Mouse (Mus musculus): ENCODE measurements around the gene Soat2.
A peak's percentile ranks its signal among the peaks of the same experiment; 100 is the strongest.

The Soat2 gene

DNA sequence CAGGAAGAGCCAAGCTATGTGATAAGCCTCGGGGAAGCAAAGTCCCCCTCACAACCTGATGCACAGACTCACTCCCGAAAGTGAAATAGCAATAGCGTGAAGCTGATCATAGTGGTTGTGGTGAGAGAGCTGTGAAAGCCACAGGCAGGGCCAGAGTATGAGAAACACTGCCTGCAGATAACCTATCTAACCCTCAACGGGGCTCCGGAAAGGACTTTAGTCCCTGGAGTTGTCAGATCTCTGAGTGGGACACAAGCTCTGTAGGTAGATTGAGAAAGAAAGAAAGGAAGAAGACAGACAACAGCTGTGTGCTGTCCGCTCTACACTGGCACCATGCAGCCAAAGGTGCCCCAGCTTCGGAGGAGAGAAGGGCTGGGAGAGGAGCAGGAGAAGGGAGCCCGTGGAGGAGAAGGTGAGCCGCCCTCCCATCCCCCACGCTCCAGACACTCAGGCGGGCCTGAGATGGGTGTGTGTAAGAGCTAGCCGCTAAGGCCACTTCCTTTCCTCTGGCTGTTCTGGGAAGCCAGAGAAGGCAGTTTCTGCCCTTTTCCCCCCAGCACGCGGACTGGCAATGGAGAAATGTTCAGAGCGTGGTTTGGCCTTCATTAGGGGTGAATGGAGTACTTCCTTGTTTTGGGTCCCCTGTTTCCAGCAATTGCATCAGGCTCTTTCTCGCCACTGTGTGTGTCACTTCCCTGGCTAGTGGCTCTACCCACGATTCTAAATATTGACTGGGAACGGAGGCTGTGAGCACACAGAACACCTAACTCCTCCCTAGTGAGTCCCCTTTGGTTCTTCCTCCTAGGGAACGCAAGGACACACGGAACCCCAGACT is at the start of gene Soat2:
Gene Soat2, plus strand, starts transcription at position 226 of the 835 bp plus-strand sequence.
- DNase-seq (ENCODE audit: low spot score), result peak; percentile 35

DNA sequence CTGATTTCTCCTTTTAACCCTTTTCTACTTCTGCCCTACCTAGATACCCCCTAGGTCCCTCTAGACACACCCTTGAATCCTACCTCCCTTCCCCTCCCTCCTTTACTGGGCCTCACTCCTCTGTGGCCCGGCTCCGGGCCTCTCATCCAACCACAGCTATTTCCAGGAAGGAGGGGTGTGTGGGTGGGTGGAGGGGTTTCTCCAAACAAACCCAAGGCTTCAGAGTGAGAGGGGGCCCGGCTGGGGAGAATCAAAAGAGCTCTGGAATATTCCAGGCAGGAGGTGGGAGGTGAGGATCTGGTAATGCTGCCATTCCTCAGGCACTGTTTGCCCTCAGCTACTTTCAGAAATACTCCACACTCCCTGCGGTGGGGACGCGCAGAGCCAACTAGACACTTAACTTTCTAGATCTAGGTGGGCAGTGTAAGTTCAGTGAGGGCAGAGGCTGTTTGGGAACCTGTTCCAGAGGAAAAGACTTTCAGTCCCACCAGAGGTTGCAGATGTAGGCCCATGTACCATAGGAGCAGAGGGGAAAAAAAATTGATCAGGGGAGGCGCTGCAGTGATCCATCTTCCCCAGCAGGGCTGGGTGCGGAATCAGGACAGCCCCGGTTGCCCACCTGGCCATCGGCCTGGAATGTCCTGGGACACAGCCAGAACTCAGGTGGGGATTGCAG is 49.2 kb upstream of the Soat2 start:
- no peak for DNase-seq (ENCODE audit: low spot score)

DNA sequence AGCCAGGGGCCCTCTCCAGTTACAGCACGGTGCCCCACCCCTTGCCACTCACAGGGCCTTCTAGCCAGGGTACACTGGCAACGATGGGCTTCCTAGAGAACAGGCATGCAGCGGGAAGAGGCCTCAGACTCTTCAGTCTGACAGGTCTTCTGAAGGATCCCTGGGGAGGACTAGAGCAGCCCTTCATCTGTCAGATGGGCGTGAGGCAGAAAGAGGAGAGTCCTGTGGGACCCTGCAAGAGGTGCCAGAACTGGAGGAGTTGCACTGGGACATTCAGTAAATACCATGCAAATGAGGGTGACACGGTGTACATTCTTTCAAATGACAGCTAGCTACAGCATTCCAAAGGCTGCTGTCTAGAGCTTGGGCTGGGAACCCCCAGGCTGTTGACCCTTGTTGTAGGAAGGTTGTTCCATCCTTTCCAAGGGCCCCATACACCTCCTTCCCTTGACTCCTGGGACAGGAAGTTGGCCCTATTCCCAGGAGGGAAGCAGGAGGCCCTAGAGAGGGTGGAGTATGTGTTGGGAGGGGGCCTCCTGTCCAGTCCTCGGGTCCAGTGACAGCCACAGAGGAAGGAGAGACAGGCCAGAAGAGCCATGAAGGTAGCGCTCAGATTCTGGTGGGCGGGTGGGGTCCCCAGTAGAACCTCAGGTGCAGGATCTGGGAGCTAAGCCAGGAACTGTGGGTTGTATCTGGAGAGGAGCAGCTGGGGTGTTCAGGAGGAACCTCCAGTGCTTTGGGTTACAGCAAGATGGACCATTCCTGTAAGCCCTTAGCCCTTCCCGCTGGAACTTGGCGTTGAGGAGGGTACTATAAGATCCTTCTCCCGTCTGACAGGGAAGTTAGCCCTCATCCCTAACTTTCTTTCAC is 48.4 kb upstream of the Soat2 start:
- no peak for DNase-seq (ENCODE audit: low spot score)

DNA sequence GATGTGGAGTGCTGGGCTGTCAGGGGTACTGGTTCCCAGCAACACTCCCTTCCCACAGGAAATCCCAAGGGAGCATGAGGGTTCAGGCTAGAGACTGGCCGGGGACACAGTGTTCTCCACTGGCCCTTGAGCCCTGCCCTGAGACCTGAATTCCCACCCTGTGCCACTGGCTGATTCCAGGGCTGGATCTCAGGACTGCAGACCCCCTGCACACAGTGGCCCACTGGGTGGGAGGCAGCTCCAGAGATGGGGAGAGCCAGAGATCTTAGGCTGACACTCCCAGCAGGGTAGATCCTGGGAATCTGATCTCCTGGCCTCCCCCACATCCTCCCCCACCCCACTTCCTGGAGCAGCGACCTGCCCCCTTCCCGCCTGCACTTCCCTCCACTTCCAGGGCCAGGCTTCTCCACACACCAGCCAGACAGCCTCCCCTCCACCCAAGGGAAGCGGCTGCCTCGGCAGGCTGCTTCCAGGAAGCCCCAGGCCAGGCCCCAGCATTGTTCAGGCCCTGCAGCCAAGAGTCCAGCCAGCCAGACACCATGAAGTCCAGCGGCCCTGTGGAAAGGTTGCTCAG is 47.7 kb upstream of the Soat2 start:
- no peak for DNase-seq (ENCODE audit: low spot score)

DNA sequence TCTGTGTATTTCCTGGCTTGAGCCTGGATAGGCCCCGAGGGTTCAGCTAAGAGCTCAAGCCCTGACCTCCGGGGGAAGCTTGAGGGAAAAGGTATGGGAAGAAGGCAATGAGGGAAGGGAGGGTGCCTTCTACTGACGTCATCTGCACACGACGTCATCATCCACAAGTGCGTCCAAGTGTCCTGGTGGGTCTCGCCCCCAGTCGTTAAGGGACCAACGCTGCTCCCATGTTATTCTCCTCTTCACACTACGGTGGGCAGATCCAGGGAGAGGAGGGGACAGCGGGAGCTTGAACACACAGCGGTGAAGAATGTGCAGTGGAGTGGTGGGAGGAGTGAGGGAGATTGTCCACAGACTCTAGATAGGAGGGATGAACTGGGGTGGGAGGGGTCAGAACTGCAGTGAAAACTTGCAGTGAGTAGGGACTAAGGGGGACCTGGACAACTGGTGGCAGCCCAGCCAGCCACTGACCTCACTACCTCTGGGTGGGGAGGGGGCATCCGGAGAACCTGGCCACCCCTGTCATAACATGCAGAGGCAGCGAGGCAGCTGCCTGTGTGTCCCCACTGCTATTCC is 46.9 kb upstream of the Soat2 start:
- no peak for DNase-seq (ENCODE audit: low spot score)

DNA sequence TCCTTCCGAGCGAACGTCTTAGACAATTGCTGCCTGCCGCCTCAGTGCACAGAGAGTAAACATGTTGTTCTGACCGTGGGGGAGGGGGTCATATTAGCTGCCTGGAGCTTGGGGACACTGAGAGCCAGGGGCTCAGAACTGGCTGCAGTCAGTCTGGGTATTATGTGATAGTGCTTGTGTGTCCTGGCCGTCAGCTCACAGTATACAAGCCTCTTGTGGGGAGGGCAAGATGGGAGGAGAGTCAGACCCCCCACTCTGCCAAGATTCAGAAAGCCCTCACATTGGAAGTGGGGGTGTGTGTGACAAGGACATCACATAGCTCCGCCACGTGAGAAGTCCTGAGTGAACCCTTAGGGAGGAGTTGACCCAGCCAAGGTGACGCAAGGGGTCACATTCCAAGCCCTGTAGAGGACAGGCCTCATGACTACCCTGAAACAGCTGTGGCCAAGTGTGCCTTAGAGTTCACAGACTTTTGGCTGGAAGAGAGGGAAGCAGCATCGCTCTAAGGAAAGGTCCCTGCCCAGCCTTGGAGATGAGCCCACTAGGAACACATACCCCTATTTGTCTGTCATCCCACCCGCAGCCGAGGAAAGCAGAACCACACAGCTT is 46.3 kb upstream of the Soat2 start:
- peak; percentile 62 for DNase-seq (ENCODE audit: low spot score)

DNA sequence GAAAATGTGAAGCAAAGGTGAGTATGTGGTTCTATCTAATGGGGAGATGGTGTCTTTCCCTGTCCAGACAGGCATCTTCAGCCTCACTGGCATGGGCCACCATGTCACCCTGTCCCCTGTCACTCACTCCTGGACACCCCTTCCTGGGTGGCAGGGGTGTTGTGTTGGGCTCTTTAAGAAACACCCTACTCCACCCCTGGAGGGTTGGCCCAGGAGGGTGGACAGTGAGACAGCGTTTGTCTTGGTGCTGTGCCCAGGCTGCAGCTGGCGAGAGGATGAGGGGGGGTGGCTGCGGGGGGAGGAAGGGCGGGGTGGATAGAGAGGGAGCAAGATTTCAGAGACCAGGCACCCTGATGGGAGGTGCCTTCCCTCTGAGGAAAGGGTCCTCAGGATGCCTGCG is 45.0 kb upstream of the Soat2 start:
- DNase-seq (ENCODE audit: low spot score), result peak; percentile 67

DNA sequence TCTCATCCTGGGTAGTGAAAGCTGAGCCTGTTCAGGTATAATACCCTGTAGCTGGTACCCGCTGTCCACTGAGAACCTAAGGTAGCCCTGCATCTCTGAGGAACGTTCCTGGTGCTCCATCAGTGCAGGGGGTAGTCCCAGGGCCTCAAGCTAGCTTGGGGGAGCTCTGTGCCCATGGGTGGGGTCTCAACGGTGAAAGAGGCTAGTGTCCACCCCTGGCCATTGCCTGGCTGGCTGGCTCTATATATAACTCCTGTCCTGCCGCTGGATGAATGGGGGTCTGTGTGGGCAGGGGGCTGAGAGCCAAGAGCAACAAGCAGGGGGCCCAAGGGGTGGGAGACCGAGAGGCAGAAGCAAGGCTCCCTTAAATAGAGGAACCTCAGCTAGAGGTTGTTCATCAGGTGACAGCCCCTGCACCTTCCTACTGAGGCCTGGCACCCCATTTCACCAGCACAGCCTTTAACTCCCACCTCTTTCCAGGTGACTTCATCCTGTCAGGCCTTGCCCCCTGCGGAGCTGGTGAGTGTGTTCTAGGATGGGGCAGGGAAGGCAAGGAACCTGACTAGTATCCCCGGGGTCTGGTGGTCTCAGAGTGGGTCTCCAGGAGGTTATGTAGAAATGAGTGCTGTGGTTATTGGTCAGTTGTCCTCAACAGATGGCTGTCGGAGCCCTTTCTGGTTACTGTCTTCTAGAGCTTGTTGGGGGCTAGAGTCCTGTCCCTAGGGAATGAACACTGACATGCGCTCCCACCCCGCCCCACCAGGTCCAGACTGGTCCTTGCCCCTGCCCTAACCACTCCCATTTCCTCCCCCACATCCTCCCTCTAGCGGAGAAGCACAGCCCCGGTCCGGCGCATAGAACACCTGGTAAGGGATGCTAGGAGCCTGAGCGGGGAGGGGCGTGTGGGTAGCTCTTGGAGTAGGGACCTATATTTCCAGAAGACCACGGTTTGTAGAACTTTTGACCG is 44.3 kb upstream of the Soat2 start:
- DNase-seq (ENCODE audit: low spot score), result no peak

DNA sequence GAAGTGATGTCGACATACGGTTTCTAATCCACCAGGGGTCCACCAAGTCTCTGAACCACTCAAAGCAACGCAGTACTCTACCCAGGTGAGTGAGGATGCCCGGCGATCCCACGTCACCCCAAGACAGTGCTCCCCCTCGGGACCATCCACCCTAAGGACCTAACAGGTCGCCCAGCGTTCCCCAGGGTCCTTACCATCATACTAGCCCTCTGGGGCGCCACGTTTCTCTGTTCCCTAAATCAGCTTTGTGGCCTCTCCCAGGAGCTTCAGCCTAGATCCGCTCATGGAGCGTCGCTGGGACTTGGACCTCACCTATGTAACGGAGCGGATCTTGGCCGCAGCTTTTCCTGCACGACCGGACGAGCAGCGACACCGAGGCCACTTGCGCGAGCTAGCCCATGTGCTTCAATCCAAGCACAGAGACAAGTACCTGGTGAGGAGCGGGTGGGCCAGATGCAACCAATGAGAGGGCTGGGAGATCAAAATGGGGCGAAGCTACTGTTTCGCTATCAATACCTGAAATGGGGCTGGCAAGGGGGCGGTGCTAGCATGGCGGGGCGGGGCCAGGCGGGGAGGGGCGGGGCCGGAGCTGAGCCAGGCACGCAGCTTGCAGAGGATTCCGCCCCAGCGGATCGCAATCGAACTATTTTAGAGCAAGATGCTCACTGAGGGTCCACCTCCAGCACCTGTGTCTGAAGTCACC is 43.4 kb upstream of the Soat2 start:
- peak; percentile 42 for DNase-seq (ENCODE audit: low spot score)

DNA sequence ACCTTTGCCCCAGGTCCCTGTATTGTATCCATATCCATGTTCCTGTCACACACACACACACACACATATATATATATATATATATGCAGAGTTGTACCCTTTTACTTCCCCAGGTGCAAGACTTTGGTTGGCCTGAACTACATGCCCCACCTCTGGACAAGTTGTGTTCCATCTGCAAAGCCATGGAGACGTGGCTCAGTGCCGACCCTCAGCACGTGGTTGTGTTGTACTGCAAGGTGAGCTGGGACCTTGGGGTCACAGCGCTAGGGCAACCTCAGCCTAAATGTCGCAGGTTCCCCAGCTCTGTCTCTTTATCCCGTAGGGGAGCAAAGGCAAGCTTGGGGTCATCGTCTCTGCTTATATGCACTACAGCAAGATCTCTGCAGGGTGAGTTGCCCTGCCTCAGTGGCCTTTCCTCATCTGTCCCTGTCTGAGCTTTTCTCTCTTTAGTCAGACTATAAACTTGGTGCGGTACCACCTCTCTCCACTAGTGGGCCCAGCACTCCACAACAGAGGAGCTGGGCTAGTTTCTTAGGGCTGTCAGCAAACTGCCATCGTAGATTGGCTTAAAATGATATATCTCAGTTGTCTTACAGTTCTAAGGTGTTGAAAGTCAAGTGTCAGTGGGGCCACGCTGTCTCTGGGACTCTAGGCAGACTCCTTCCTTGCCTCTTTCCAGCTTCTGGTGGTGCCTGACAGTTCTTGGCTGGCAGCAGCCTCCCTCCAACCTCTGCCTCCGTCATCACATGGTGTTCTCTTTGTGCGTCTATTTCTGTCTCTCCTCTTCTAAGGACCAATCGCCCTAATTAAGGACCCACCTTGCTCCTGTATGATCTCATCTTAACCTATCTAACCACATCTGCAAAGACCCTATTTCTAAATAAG is 42.4 kb upstream of the Soat2 start:
- DNase-seq (ENCODE audit: low spot score), result peak; percentile 59

DNA sequence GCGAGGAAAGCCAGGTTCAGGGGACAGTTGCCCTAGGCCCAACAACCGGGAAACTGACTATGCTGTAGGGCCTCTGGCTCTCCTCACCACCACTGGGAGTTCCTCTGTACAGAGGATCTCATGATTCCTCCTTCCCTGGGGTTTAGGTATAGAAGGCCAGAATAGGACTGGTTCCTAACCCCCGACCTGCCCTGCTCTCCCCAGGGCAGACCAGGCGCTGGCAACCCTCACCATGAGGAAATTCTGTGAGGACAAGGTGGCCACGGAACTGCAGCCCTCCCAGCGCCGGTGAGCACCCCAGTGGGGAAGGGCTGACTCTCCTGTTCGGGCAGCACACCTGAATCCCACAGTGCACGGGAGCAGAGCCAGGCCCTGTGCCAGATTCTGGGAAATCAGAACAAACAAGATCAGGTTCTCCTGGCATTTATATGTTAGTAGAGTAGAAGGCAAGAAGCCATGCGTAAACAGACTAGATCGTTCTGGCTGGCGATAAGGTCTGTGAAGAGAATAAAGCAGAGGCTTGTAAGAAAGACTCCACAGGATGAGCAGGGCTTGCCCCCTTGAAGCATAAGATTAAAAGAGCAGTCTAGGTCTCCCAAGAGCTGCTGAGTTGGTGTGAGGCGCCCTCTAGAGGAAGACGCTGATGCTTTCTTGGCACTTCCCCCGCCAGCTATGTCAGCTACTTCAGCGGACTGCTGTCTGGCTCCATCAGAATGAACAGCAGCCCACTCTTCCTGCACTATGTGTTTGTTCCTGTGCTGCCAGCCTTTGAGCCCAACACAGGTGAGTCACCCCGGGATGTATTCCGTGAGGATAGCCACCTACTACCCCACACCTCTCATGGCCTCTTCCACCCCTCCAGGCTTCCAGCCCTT is 41.4 kb upstream of the Soat2 start:
- DNase-seq (ENCODE audit: low spot score), result peak; percentile 58

DNA sequence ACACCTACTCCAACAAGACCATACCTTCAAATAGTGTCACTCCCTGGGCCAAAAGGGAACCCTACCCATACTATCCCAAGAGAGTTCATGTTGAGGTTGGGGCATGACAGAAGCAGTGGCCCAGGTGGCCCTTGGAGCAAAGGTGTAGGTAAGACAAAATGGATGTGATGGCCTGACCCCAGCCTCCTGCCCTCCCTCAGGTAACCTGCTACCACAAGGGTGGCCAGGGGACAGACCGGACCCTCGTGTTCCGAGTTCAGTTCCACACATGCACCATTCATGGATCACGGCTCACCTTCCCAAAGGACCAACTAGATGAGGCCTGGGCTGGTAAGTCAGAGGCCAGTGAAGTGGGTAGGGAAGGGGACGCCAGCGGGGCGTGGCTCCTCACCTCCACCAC is 40.1 kb upstream of the Soat2 start:
- DNase-seq (ENCODE audit: low spot score), result no peak

DNA sequence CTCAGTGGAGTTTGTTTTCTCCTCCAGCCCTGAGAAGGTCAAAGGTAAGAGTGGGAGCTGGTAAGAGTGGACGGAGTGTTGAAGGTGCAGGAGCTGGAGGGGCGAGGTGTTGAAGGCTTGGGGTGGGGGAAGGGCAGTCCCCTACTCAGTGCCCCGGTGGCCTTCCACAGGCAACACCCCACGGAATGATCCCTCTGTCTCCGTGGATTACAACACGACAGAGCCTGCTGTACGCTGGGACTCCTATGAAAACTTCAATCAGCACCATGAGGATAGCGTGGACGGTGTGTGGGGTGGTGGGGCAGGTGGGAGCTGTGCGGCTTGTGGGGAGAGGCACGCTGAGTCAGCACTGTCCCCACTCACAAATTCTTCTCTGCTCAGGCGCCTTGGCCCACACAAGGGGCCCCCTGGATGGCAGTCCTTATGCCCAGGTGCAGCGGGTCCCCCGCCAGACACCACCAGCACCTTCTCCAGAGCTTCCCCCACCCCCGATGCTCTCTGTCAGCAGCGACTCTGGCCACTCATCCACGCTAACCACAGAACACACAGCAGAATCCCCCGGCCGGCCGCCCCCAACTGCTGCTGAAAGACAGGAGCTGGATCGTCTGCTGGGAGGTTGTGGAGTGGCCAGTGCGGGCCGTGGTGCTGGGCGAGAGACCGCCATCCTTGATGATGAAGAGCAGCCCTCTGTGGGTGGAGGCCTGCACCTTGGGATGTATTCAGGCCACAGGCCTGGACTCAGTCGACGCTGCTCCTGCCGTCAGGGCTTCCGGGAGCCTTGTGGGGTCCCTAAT is 39.4 kb upstream of the Soat2 start:
- DNase-seq (ENCODE audit: low spot score), result no peak

DNA sequence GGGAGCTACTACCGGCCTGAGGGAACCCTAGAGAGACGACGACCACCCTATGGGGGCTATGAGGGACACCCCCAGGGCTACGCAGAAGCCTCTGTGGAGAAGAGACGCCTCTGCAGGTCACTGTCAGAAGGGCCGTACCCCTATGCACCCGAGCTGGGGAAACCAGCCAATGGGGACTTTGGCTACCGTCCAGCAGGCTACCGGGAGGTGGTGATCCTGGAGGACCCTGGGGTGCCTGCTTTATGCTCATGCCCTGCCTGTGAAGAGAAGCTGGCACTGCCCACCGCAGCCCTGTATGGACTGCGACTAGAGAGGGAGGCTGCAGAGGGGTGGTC is 38.9 kb upstream of the Soat2 start:
- no peak for DNase-seq (ENCODE audit: low spot score)

DNA sequence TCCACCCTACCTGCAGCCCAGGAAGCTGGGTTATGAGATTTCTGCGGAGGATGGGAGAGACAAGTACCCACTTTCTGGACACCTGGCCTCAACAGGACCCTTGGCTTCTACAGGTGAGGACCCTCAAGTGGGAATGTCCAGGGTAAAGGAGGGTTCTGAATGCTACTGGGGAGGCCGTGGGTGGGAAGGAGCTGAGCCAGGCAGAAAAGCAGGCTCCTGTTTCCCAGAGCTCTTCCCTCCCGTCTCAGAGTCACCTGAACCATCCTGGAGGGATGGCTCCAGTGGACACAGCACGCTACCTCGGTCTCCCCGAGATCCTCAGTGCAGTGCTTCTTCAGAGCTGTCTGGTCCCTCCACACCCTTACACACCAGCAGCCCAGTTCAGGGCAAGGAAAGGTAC is 38.1 kb upstream of the Soat2 start:
- DNase-seq (ENCODE audit: low spot score), result no peak

DNA sequence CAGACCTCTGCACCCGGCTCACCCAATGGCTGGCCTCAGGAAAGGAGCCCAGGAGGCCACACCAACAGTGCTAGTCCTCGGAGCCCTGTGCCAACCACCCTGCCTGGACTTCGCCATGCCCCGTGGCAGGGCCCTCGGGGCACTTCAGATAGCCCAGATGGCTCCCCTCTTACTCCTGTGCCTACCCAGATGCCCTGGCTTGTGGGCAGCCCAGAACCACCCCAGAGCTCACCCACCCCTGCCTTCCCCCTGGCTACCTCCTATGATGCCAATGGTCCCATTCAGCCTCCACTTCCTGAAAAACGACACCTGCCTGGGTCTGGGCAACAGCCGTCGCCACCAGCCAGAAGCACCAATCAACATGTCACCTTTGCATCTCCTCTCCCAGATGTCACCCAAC is 37.5 kb upstream of the Soat2 start:
- DNase-seq (ENCODE audit: low spot score), result no peak

DNA sequence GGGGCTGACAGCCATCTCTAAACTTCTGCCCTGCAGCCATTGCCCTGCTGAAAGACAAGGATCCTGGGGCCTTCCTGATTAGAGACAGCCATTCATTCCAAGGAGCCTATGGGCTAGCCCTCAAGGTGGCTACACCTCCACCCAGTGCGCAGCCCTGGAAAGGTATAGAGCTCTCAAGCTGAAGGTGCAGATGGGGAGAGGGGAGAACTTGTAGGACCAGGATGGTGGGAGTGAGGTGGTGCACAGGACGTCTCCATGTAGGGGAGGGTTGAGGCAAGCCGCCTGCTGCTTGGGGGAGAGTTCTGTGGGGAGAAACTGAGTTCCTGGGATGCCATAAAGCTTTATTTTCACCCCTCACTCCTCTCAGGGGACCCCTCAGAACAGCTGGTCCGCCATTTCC is 36.7 kb upstream of the Soat2 start:
- no peak for DNase-seq (ENCODE audit: low spot score)
